Mouse (Mus musculus) limb, embryonic 14.5 days (tissue): Measurements from ENCODE around the gene Siah1b. TPM values are rescaled to one million over a fixed set of nuclear protein-coding genes. Genes with fewer than 3 reads are reported as not detected.

ENCODE experiments used
- ATAC-seq: fragments of 200-750 bp; cut with Nextera tagmentation; 2 replicates; pipeline ENCODE4 v1.8.0; 2017; ENCODE audit warnings: low read depth, moderate number of reproducible peaks, moderate TSS enrichment; ENCODE audit not compliant: low FRiP score
- DNase-seq: peaks from one replicate; pipeline ENCODE4 v3.0.0-alpha.2; 2015; ENCODE audit warnings: low spot score
- H3K27ac ChIP-seq: fragments of 300-500 bp; sonication (generic); replicated peaks from 2 replicates; pipeline ENCODE4 v1.5.1; 2014; ENCODE audit warnings: low read depth, mild to moderate bottlenecking, low read length, moderate library complexity, mixed read lengths
- H3K27me3 ChIP-seq: fragments of 300-500 bp; sonication (generic); 2 replicates; pipeline ENCODE4 v1.6.1; 2014; ENCODE audit warnings: low read length, mixed read lengths; ENCODE audit not compliant: control insufficient read depth, insufficient read depth
- H3K36me3 ChIP-seq: fragments of 300-500 bp; sonication (generic); 2 replicates; pipeline ENCODE4 v1.6.1; 2014; ENCODE audit warnings: mild to moderate bottlenecking, low read length, moderate library complexity, mixed read lengths; ENCODE audit not compliant: control insufficient read depth, insufficient read depth
- H3K4me1 ChIP-seq: fragments of 300-500 bp; sonication (generic); 2 replicates; pipeline ENCODE4 v1.6.1; 2014; ENCODE audit warnings: antibody characterized with exemption, low read length, mixed read lengths; ENCODE audit not compliant: control insufficient read depth, insufficient read depth
- H3K4me2 ChIP-seq: fragments of 300-500 bp; sonication (generic); replicated peaks from 2 replicates; pipeline ENCODE4 v1.6.1; 2014; ENCODE audit warnings: low read depth, mild to moderate bottlenecking, low read length, moderate library complexity; ENCODE audit not compliant: severe bottlenecking
- H3K4me3 ChIP-seq: fragments of 300-500 bp; sonication (generic); replicated peaks from 2 replicates; pipeline ENCODE4 v1.5.1; 2014; ENCODE audit warnings: low read length
- H3K9ac ChIP-seq: fragments of 300-500 bp; sonication (generic); 2 replicates; pipeline ENCODE4 v1.6.1; 2014; ENCODE audit warnings: mild to moderate bottlenecking, low read depth, low read length, moderate library complexity; ENCODE audit not compliant: severe bottlenecking
- H3K9me3 ChIP-seq: fragments of 300-500 bp; sonication (generic); 2 replicates; pipeline ENCODE4 v1.6.1; 2016; ENCODE audit warnings: low read length; ENCODE audit not compliant: control insufficient read depth
- POLR2A ChIP-seq: fragments of 200-500 bp; IDR thresholded peaks from 2 replicates; pipeline ENCODE4 v1.8.0; 2012; ENCODE audit warnings: inconsistent platforms, mild to moderate bottlenecking, moderate library complexity, borderline replicate concordance; ENCODE audit not compliant: insufficient read depth, insufficient read length; ENCODE audit errors: extremely low read depth
- WGBS: fragments of 180-500 bp; shearing (Covaris S2); extraction: QIAGEN DNeasy Blood & Tissue Kit; methylation state at CpG from one replicate; pipeline ENCODE4 v1.1.7; 2014; 5-methylcytosine and 5-hydroxymethylcytosine counted together
- polyA plus RNA-seq, 2 experiments: library from polyadenylated mRNA; depleted of rRNA in 1 of 2; stranded (reverse) in 1 of 2; unstranded in 1 of 2; fragments of >200 nt; fragmentation: Nextera tagmentation in 1 of 2; extraction: Ambion mirVana in 1 of 2; gene quantifications; 2 replicates each; pipeline versions ENCODE4 v1.2.1 to v1.2.3; 2012 to 2014

Gene Siah1b
- polyA plus RNA-seq, 2 experiments, result 19.8 to 24.2 TPM

DNA sequence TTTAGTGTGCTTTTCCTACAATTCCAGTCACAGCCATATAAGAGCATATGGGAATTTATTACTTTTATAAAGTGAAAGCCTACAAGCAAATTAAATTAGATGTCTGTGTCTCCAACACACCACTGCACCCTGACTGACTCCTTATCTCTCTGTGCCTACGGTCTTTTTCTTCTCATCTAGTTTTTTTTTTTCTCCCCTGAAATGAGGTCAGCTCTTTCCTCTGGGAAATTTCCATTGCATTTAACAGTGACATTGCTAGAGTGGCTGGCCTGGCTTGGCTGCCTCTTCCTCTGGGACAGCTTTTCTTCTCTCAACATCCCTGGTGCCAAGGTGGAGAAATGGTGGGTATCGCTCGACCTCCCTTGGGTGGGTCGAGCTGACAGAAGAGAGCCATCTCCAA lies 12.3 kb upstream of the Siah1b start, which contains the start of gene Cltrn:
TSS of gene Cltrn (plus strand) at position 249 of the 400 bp plus-strand sequence.
- 80% methylated on average over 4 of the region's 4 CpGs for WGBS
- Histone ChIP-seq H3K9me3 (no peaks in the 10 kb centered on the region), H3K4me1 (no peaks in the 10 kb centered on the region), H3K9ac (no peak within 1 kb of the TSS), H3K27me3 (no peaks in the 10 kb centered on the region), H3K4me3 (no peak within 1 kb of the TSS), H3K36me3 (no peaks in the 10 kb centered on the region), H3K27ac (no peak within 1 kb of the TSS), H3K4me2 (no peak within 1 kb of the TSS)
- no peak for DNase-seq
- TF ChIP-seq POLR2A, result no peak
- no peak for ATAC-seq

DNA sequence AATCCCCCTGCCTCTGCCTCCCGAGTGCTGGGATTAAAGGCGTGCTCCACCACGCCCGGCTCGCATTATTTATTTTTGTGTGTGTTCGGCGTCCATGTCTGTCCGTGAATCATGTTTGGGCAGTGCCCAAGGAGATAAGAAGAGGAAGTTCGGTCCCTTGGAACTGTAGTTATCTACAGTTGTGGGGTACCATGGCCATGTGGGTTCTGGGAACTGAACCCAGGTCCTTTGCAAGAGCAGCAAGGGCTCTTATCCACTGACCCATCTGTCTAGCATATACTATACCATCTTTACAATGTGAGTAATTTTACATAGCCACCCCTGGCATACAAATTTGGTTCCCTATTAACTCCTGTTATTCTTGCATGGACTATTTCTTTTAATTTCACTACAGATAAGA lies 5.7 kb upstream of the Siah1b start:
- Histone ChIP-seq H3K9ac (no peak overlapping the region), H3K9me3 (no peaks in the 10 kb centered on the region), H3K36me3 (no peaks in the 10 kb centered on the region), H3K27ac (no peak overlapping the region), H3K4me2 (no peak overlapping the region), H3K4me3 (no peak overlapping the region), H3K27me3 (no peaks in the 10 kb centered on the region), H3K4me1 (no peaks in the 10 kb centered on the region)
- WGBS, result 88% methylated on average over 9 of the region's 9 CpGs
- TF ChIP-seq POLR2A, result no peak
- ATAC-seq, result no peak
- no peak for DNase-seq

- WGBS, result 85% methylated on average over 4 of the region's 4 CpGs
- H3K27ac ChIP-seq, result no peak overlapping the region
Measured at GRCm38 (mm10) chrX:164068968-164069367, 7.3 kb downstream of the Siah1b start.

GRCm38 (mm10) chrX:164066185-164066584 lies 10.1 kb downstream of the Siah1b start:
- no peak overlapping the region for H3K4me2 ChIP-seq
- peak; percentile 79; the same call in 1 of the 2 replicates for ATAC-seq
- DNase-seq, result peak; percentile 88
- no peaks in the 10 kb centered on the region for H3K4me1 ChIP-seq
- no peak overlapping the region for H3K9ac ChIP-seq
- H3K36me3 ChIP-seq, result no peaks in the 10 kb centered on the region
- TF ChIP-seq POLR2A, result no peak
- H3K27me3 ChIP-seq, result no peaks in the 10 kb centered on the region
- no peak overlapping the region for H3K27ac ChIP-seq
- H3K4me3 ChIP-seq, result no peak overlapping the region
- WGBS, result 14% methylated on average over 2 of the region's 2 CpGs
- H3K9me3 ChIP-seq, result no peaks in the 10 kb centered on the region

More at GRCm38 (mm10) chrX:164068968-164069367, 7.3 kb downstream of the Siah1b start:
- no peak for DNase-seq
- Histone ChIP-seq H3K27me3 (no peaks in the 10 kb centered on the region), H3K4me2 (no peak overlapping the region), H3K9me3 (no peaks in the 10 kb centered on the region), H3K4me3 (no peak overlapping the region), H3K9ac (no peak overlapping the region), H3K36me3 (0 out of 2 replicates have a peak, but pooled peaks cover 2% of the 10 kb centered on the region), H3K4me1 (no peaks in the 10 kb centered on the region)
- ATAC-seq, result no peak
- TF ChIP-seq POLR2A, result no peak

- WGBS, result 69% methylated on average over 4 of the region's 4 CpGs
- no peaks in the 10 kb centered on the region for H3K36me3 ChIP-seq
- no peak for TF ChIP-seq POLR2A
- H3K4me2 ChIP-seq, result no peak overlapping the region
- no peaks in the 10 kb centered on the region for H3K4me1 ChIP-seq
- no peak overlapping the region for H3K27ac ChIP-seq
- H3K9ac ChIP-seq, result no peak overlapping the region
- H3K9me3 ChIP-seq, result no peaks in the 10 kb centered on the region
- ATAC-seq (no peak), DNase-seq (no peak)
- no peaks in the 10 kb centered on the region for H3K27me3 ChIP-seq
- no peak overlapping the region for H3K4me3 ChIP-seq
Measured at GRCm38 (mm10) chrX:164059070-164059469, 17.2 kb downstream of the Siah1b start.

GRCm38 (mm10) chrX:164058523-164058922 lies 17.8 kb downstream of the Siah1b start:
- H3K27me3 ChIP-seq, result no peaks in the 10 kb centered on the region
- H3K4me3 ChIP-seq, result no peak overlapping the region
- no peak overlapping the region for H3K9ac ChIP-seq
- no peaks in the 10 kb centered on the region for H3K36me3 ChIP-seq
- H3K4me2 ChIP-seq, result no peak overlapping the region
- DNase-seq (no peak), ATAC-seq (no peak)
- no peaks in the 10 kb centered on the region for H3K9me3 ChIP-seq
- H3K27ac ChIP-seq, result no peak overlapping the region
- TF ChIP-seq POLR2A, result no peak
- H3K4me1 ChIP-seq, result no peaks in the 10 kb centered on the region
- 73% methylated on average over 2 of the region's 3 CpGs for WGBS
